Mouse (Mus musculus) Muller cell, postnatal 12 days (primary cell): ENCODE results near the gene Fer1l4.

Experiments used
- DNase-seq: peaks from one replicate; pipeline ENCODE4 v3.0.0-alpha.2; 2015; ENCODE audit errors: inconsistent ontology term

The Fer1l4 gene

DNA sequence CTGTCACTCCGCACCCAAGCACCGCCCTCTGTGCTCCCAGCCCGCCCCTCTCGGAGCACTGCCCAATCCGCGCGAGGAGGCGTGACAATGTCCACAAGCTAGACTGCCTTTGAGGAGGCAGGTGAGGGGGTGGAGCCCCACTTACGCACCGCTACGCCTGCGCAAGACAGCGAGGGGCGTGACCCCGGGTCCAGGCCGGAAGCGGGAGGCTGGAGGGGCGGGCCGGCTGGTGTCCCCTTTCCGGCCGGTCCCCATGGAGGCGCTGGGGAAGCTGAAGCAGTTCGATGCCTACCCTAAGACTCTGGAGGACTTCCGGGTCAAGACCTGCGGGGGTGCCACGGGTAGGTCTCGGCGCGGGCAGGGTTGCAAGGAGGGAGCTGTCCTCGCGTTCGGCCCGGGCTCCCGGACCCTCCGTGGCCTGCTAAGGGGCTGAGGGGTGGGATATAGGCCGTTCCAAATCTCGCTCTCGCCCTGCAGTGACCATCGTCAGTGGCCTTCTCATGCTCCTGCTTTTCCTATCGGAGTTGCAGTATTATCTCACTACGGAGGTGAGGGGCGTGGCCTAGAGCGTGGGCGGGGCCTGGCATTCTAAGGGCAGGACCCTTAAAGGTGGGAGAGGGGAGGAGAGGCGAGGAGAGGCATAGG is 44.7 kb downstream of the Fer1l4 start, which contains the start of the genes 6430550D23Rik and Ergic3:
TSS of gene 6430550D23Rik (minus strand) at position 90 of the 645 bp plus-strand sequence.
TSS of gene Ergic3 (plus strand) at position 158 of the 645 bp plus-strand sequence.
- DNase-seq: peak; percentile 99

DNA sequence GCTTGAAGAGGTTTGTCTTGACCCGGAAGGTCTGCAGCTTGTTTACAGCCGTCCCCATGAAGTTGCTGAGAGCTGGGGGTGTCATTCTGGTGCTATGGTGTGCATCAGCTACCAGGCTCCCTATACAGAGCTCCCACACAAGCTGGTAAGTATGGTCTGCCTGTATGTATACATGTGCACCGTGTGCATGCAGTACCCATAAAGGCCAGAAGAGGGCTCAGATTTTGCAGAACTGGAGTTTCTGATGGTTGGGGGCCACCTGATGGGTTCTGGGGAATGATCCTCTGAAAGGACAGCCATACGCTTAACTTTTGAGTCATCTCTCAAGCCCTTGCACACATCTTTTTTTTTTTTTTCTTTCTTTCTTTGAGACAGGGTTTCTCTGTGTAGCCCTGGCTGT is 47.4 kb downstream of the Fer1l4 start:
- DNase-seq: no peak

DNA sequence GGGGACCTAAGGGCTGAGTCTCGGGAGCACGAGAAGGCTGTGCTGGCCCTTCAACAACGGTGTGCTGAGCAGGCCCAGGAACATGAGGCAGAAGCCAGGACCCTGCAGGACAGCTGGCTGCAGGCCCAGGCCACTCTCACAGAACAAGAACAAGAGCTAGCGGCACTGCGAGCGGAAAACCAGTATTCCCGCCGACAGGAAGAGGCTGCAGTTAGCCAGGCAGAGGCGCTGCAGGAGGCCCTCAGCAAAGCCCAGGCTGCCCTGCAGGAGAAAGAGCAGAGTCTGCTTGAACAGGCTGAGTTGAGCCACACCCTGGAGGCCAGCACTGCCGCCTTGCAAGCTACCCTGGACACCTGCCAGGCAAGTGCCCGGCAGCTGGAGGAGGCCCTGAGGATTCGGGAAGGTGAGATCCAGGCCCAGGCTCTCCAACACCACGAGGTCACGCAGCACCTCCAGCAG is 60.9 kb downstream of the Fer1l4 start:
- peak; percentile 43 for DNase-seq

DNA sequence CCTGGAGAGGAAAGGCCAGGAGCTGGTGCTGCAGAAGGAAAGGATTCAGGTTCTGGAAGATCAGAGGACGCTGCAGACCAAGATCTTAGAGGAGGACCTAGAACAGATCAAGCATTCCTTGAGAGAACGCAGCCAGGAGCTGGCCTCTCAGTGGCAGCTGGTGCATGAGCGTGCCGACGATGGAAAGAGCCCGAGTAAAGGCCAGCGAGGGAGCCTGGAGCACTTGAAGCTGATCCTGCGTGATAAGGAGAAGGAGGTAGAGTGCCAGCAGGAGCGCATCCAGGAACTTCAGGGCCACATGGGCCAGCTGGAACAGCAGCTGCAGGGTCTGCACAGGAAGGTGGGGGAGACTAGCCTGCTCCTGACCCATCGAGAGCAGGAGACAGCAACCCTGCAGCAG is 61.6 kb downstream of the Fer1l4 start:
- no peak for DNase-seq

DNA sequence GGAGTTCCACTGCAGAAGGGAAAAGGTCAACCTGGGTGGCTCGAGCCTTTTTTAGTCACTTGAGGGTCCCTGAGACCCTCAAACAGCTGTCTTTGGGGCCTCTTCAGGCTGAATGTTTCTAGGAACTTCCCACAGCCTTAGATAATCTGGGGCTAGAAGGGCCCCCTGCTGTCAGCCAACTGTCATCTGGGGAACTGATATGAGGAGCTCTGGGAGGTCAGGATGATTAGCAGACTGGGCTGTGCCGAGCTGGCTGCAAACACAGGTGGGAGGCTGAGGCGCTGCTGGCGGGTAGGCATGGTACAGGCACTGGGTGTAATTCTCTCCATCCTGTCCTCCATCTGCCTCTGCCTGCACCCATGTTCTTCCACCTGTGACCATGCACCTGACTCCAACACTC is 63.7 kb downstream of the Fer1l4 start:
- DNase-seq: no peak

DNA sequence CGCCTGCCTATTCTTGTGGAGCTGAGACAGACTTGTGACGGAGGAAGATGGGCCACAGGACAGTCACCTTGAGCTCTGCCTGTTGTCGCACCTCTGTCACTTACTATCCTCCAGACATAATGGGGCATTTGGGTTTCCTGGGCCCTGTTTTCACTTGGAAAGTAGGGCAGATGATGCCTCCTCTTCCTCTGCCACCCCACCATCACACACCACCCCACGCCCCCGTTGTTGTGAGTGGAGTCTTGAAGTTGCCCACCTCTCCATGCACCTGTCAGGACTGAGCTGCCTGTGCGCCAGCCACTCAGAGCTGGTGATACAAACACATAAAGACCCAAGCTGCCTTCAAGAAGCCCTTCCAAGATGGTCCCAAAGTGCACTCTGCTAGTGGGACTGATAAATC is 65.6 kb downstream of the Fer1l4 start:
- DNase-seq: no peak

DNA sequence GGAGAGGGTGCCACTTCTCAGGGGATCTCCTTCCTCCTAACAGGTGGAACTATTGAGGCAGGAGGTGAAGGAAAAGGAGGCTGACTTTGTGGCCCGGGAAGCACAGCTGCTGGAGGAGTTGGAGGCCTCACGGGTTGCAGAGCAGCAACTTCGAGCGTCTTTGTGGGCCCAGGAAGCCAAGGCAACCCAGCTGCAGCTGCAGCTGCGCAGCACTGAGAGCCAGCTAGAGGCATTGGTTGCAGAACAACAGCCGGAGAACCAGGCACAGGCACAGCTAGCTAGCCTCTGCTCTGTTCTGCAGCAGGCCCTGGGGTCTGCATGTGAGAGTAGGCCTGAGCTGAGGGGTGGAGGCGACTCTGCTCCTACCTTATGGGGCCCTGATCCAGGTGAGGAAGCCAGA is 67.0 kb downstream of the Fer1l4 start:
- no peak for DNase-seq

DNA sequence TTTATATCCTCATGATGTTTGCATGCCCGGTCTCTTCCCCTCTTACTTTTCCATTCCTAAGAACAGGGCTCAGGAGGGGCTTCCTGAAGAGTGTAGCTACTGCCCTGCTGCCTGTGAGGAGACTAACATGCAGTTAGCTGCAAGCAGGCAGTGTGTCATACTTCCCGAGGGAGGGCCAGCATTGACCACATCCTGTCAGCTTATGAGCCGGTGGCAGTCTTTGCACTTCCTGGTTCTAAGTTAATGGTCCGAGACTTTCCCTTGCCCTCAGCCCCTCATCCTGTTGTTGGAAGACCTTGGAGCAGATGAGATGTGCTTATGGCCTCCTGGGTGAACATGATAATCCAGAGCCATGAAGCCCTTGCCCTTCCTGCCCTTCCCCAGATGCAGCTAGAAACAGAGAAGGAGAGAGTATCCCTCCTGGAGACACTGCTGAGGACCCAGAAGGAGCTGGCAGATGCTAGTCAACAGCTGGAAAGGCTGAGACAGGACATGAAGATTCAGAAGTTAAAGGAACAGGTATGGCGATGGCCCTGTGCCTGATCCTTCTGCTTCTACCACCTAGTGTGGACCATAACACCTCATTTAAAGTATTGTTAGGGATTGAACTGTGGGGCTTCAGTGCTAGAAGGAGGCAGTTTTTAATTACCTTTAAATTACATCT is 73.3 kb downstream of the Fer1l4 start:
- DNase-seq: no peak

DNA sequence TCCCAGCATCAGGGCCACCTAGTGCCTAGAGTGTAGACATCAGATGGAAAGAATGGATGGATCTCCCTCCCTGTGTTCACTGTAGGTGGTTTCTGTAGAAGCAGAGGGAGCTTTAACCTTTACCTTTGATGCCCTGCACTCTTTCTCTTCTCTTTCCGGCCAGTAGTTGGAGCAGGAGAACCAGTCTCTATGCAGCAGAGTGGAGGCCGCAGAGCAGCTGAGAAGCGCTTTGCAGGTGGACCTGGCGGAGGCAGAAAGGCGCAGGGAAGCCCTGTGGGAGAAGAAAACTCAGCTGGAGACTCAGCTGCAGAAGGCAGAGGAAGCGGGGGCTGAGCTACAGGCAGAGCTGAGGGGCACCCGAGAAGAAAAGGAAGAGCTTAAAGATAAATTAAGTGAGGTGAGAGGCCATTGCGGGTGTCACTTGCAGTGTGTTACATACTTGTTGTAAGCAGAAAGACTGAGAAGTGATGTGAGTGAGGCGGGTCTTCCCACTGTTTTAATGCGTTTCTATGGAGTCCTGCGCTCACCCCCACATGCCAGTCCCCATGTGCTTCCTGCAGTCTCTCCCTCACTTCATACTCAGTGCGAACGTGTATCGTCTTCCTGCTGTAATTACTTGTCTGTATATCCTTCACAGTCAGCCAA is 78.5 kb downstream of the Fer1l4 start:
- DNase-seq: no peak

DNA sequence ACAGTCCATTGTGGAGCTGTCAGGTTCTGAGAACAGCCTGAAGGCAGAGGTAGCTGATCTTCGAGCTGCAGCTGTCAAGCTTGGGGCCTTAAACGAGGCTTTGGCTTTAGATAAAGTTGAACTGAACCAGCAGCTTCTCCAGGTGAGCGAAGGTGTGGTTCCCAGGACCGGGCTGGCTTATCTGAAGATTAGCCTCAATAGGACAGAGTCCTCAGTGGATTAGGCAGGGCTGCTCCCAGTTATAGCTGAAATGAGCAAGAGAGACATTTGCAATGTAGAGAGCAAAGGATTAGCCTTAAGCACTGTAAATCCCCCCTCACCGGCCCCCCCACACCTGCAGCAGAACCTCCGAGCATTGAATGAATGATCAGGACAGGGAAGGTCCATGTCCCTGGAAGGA is 79.4 kb downstream of the Fer1l4 start:
- no peak for DNase-seq
